Mouse (Mus musculus): Measurements from ENCODE around the gene Lcn8.

DNA sequence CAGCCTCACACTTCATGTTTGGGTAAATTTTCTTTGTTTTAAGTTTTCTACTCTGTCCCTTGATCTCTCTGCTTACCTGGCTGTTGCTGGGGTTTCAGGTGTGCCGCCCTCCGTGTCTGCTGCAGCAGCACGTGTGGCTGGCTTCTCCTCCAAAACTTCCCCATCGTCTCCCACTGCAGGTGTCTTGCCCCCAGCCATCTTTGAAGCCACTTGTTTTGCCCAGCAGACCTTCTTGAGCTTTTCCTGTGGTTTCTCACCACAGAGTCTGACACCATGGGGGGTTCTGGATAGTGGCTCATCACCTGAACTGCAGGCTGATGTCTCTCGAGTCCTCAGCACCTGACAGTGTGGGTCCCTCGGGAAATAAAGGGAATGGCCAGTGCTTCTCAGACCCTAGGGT, 26.6 kb downstream of the Lcn8 start:
- TF ChIP-seq CTCF (IDR thresholded peaks at IDR 0.05; ENCODE audit: low read depth, low read length) (no peak), GATA1 (IDR thresholded peaks at IDR 0.05; ENCODE audit: borderline replicate concordance, low read length) (no peak), GATA2 (IDR thresholded peaks at IDR 0.05; ENCODE audit: borderline replicate concordance, low read depth, low read length) (no peak)

Data from G1E (cell line).